Mouse (Mus musculus): ENCODE results near the gene Acox3. TPM values are rescaled to one million over a fixed set of nuclear protein-coding genes. Genes with fewer than 3 reads are reported as not detected.

Gene Acox3
- total RNA-seq (2021), result 10 to 100 TPM; 28.0 to 28.6 TPM

GRCm38 (mm10) chr5:35582445-35583220 is at the start of gene Acox3:
Gene Acox3, plus strand, starts transcription at chr5:35583040.
- intact Hi-C loops (cut with DNase I), result no loop called here
- peak; percentile 93 to 97 for DNase-seq

GRCm38 (mm10) chr5:35536271-35536670 is 46.6 kb upstream of the Acox3 start:
- intact Hi-C loops (cut with DNase I), result no loop called here
- DNase-seq, result no peak

- DNase-seq, result no peak
- intact Hi-C loops (cut with DNase I), result no loop called here
These were observed 45.4 kb upstream of the Acox3 start for GRCm38 (mm10) chr5:35537474-35537873.

GRCm38 (mm10) chr5:35538022-35538421 is 44.8 kb upstream of the Acox3 start:
- intact Hi-C loops (cut with DNase I), result no loop called here
- peak in 1 of 2 experiments; percentile 23 for DNase-seq

GRCm38 (mm10) chr5:35539576-35539975 is 43.3 kb upstream of the Acox3 start:
- DNase-seq, result no peak
- intact Hi-C loops (cut with DNase I), result no loop called here

GRCm38 (mm10) chr5:35540555-35540954 is 42.3 kb upstream of the Acox3 start:
- intact Hi-C loops (cut with DNase I), result no loop called here
- no peak for DNase-seq

- intact Hi-C loops (cut with DNase I), result no loop called here
- DNase-seq, result no peak
These were observed 41.6 kb upstream of the Acox3 start for GRCm38 (mm10) chr5:35541059-35541790.

GRCm38 (mm10) chr5:35546127-35546526 is 36.7 kb upstream of the Acox3 start:
- intact Hi-C loops (cut with DNase I), result no loop called here
- DNase-seq, result no peak

- peak; percentile 13 to 17 for DNase-seq
- intact Hi-C loops (cut with DNase I), result no loop called here
These were observed 30.7 kb upstream of the Acox3 start for GRCm38 (mm10) chr5:35551855-35552837.

- no peak for DNase-seq
- intact Hi-C loops (cut with DNase I), result no loop called here
These were observed 29.9 kb upstream of the Acox3 start for GRCm38 (mm10) chr5:35552838-35553539.

GRCm38 (mm10) chr5:35556393-35556792 is 26.4 kb upstream of the Acox3 start:
- intact Hi-C loops (cut with DNase I), result no loop called here
- no peak for DNase-seq

GRCm38 (mm10) chr5:35557946-35558621 is 24.8 kb upstream of the Acox3 start:
- intact Hi-C loops (cut with DNase I), result no loop called here
- DNase-seq, result peak; percentile 16

GRCm38 (mm10) chr5:35559447-35559846 is 23.4 kb upstream of the Acox3 start:
- DNase-seq, result peak in 1 of 2 experiments; percentile 20
- intact Hi-C loops (cut with DNase I), result no loop called here

- intact Hi-C loops (cut with DNase I), result loop anchor here (1.0 kb wide), 1 partner anchor 39 kb away; no protein-coding TSS in a partner anchor
- no peak for DNase-seq
These were observed 20.2 kb upstream of the Acox3 start for GRCm38 (mm10) chr5:35562616-35563015.

- intact Hi-C loops (cut with DNase I), result loop anchor here (1.0 kb wide), 1 partner anchor 40 kb away; no protein-coding TSS in a partner anchor
- DNase-seq, result peak; percentile 74 to 84
These were observed 19.4 kb upstream of the Acox3 start for GRCm38 (mm10) chr5:35563449-35563848.

- DNase-seq, result no peak
- intact Hi-C loops (cut with DNase I), result no loop called here
These were observed 17.6 kb upstream of the Acox3 start for GRCm38 (mm10) chr5:35565217-35565616.

- DNase-seq, result no peak
- intact Hi-C loops (cut with DNase I), result no loop called here
These were observed 16.2 kb upstream of the Acox3 start for GRCm38 (mm10) chr5:35566632-35567031.

GRCm38 (mm10) chr5:35571546-35571945 is 11.3 kb upstream of the Acox3 start:
- intact Hi-C loops (cut with DNase I), result no loop called here
- no peak for DNase-seq
